Mouse (Mus musculus): ENCODE results near the gene Mfsd11. TPM values are rescaled to one million over a fixed set of nuclear protein-coding genes. Genes with fewer than 3 reads are reported as not detected.

Mfsd11 gene
- polyA plus RNA-seq, 1 experiment from 2014 or later: 35.7 TPM

GRCm38 (mm10) chr11:116852891-116853511 lies 761 bp downstream of the Mfsd11 start, which contains the start of gene Srsf2:
Srsf2 (minus strand) TSS chr11:116853094.
- peak within 1 kb of the TSS; percentile 97 for H3K27ac ChIP-seq (replicated peaks; ENCODE audit: low read depth, low read length)
- peaks cover 3% of the 10 kb centered on the region for H3K36me3 ChIP-seq (replicated peaks; ENCODE audit: control insufficient read depth, insufficient read depth, low read depth, low read length)
- H3K9me3 ChIP-seq (replicated peaks; ENCODE audit: control insufficient read depth, low read length): no peaks in the 10 kb centered on the region
- peak within 1 kb of the TSS; percentile 99 for H3K4me3 ChIP-seq (ENCODE audit: low read depth, low read length)
- H3K9ac ChIP-seq (replicated peaks; ENCODE audit: low read length): peak within 1 kb of the TSS; percentile 99
- no peaks in the 10 kb centered on the region for H3K27me3 ChIP-seq (ENCODE audit: control insufficient read depth, insufficient read depth, low read length)
- peak within 1 kb of the TSS; percentile 77 for H3K4me2 ChIP-seq (ENCODE audit: low read depth, low read length)
- under 1% methylated on average over 63 of the region's 74 CpGs for WGBS
- H3K4me1 ChIP-seq (ENCODE audit: control insufficient read depth, insufficient read depth, low read length): no peaks in the 10 kb centered on the region
- DNase-seq (ENCODE audit: low spot score): peak; percentile 97
- peak; percentile 90 for ATAC-seq (replicated peaks; ENCODE audit: insufficient number of reproducible peaks, low FRiP score, low TSS enrichment, low read depth)

GRCm38 (mm10) chr11:116853512-116853928 lies 1.3 kb downstream of the Mfsd11 start:
- Histone ChIP-seq H3K27ac (replicated peaks; ENCODE audit: low read depth, low read length) (peak overlapping the region; percentile 97), H3K9me3 (replicated peaks; ENCODE audit: control insufficient read depth, low read length) (no peaks in the 10 kb centered on the region), H3K27me3 (ENCODE audit: control insufficient read depth, insufficient read depth, low read length) (no peaks in the 10 kb centered on the region), H3K4me1 (ENCODE audit: control insufficient read depth, insufficient read depth, low read length) (no peaks in the 10 kb centered on the region), H3K4me2 (ENCODE audit: low read depth, low read length) (peak overlapping the region; percentile 66), H3K9ac (replicated peaks; ENCODE audit: low read length) (peak overlapping the region; percentile 87), H3K36me3 (replicated peaks; ENCODE audit: control insufficient read depth, insufficient read depth, low read depth, low read length) (peaks cover 3% of the 10 kb centered on the region), H3K4me3 (ENCODE audit: low read depth, low read length) (peak overlapping the region; percentile 99)
- under 1% methylated on average over 36 of the region's 36 CpGs for WGBS
- DNase-seq (ENCODE audit: low spot score): peak; percentile 98
- ATAC-seq (replicated peaks; ENCODE audit: insufficient number of reproducible peaks, low FRiP score, low TSS enrichment, low read depth): peak; percentile 84

- no peak overlapping the region; the same call in 1 of the 2 replicates for H3K27ac ChIP-seq (replicated peaks; ENCODE audit: low read depth, low read length)
- H3K4me3 ChIP-seq (ENCODE audit: low read depth, low read length): peak overlapping the region; percentile 99
- H3K4me1 ChIP-seq (ENCODE audit: control insufficient read depth, insufficient read depth, low read length): no peaks in the 10 kb centered on the region
- no peaks in the 10 kb centered on the region for H3K9me3 ChIP-seq (replicated peaks; ENCODE audit: control insufficient read depth, low read length)
- WGBS: 35% methylated on average over 10 of the region's 10 CpGs
- DNase-seq (ENCODE audit: low spot score) (no peak), ATAC-seq (replicated peaks; ENCODE audit: insufficient number of reproducible peaks, low FRiP score, low TSS enrichment, low read depth) (no peak)
- H3K36me3 ChIP-seq (replicated peaks; ENCODE audit: control insufficient read depth, insufficient read depth, low read depth, low read length): peaks cover 6% of the 10 kb centered on the region
- no peaks in the 10 kb centered on the region for H3K27me3 ChIP-seq (ENCODE audit: control insufficient read depth, insufficient read depth, low read length)
- H3K4me2 ChIP-seq (ENCODE audit: low read depth, low read length): peak overlapping the region; percentile 66
- H3K9ac ChIP-seq (replicated peaks; ENCODE audit: low read length): peak overlapping the region; percentile 87; the same call in 1 of the 2 replicates
Observed at GRCm38 (mm10) chr11:116854279-116854678, 2.0 kb downstream of the Mfsd11 start.

- Histone ChIP-seq H3K9ac (replicated peaks; ENCODE audit: low read length) (no peak overlapping the region), H3K4me1 (ENCODE audit: control insufficient read depth, insufficient read depth, low read length) (no peaks in the 10 kb centered on the region), H3K27me3 (ENCODE audit: control insufficient read depth, insufficient read depth, low read length) (no peaks in the 10 kb centered on the region), H3K36me3 (replicated peaks; ENCODE audit: control insufficient read depth, insufficient read depth, low read depth, low read length) (peaks cover 4% of the 10 kb centered on the region), H3K9me3 (replicated peaks; ENCODE audit: control insufficient read depth, low read length) (no peaks in the 10 kb centered on the region), H3K27ac (replicated peaks; ENCODE audit: low read depth, low read length) (no peak overlapping the region), H3K4me2 (ENCODE audit: low read depth, low read length) (no peak overlapping the region), H3K4me3 (ENCODE audit: low read depth, low read length) (no peak overlapping the region)
- DNase-seq (ENCODE audit: low spot score): peak; percentile 68
- ATAC-seq (replicated peaks; ENCODE audit: insufficient number of reproducible peaks, low FRiP score, low TSS enrichment, low read depth): no peak
- 51% methylated on average over 12 of the region's 12 CpGs for WGBS
Observed at GRCm38 (mm10) chr11:116857183-116857850, 5.1 kb downstream of the Mfsd11 start.

GRCm38 (mm10) chr11:116864444-116864843 lies 12.2 kb downstream of the Mfsd11 start:
- Histone ChIP-seq H3K27ac (replicated peaks; ENCODE audit: low read depth, low read length) (no peak overlapping the region), H3K4me3 (ENCODE audit: low read depth, low read length) (no peak overlapping the region), H3K9me3 (replicated peaks; ENCODE audit: control insufficient read depth, low read length) (no peaks in the 10 kb centered on the region), H3K4me2 (ENCODE audit: low read depth, low read length) (no peak overlapping the region), H3K36me3 (replicated peaks; ENCODE audit: control insufficient read depth, insufficient read depth, low read depth, low read length) (peaks cover 3% of the 10 kb centered on the region; the same call in 1 of the 2 replicates), H3K27me3 (ENCODE audit: control insufficient read depth, insufficient read depth, low read length) (no peaks in the 10 kb centered on the region), H3K4me1 (ENCODE audit: control insufficient read depth, insufficient read depth, low read length) (no peaks in the 10 kb centered on the region), H3K9ac (replicated peaks; ENCODE audit: low read length) (no peak overlapping the region)
- WGBS: 69% methylated on average over 10 of the region's 10 CpGs
- DNase-seq (ENCODE audit: low spot score): no peak
- no peak for ATAC-seq (replicated peaks; ENCODE audit: insufficient number of reproducible peaks, low FRiP score, low TSS enrichment, low read depth)

- Histone ChIP-seq H3K9ac (replicated peaks; ENCODE audit: low read length) (no peak overlapping the region), H3K4me1 (ENCODE audit: control insufficient read depth, insufficient read depth, low read length) (no peaks in the 10 kb centered on the region), H3K27ac (replicated peaks; ENCODE audit: low read depth, low read length) (no peak overlapping the region), H3K4me3 (ENCODE audit: low read depth, low read length) (no peak overlapping the region), H3K4me2 (ENCODE audit: low read depth, low read length) (no peak overlapping the region), H3K27me3 (ENCODE audit: control insufficient read depth, insufficient read depth, low read length) (no peaks in the 10 kb centered on the region), H3K9me3 (replicated peaks; ENCODE audit: control insufficient read depth, low read length) (no peaks in the 10 kb centered on the region), H3K36me3 (replicated peaks; ENCODE audit: control insufficient read depth, insufficient read depth, low read depth, low read length) (peaks cover 3% of the 10 kb centered on the region; the same call in 1 of the 2 replicates)
- WGBS: 82% methylated on average over 12 of the region's 12 CpGs
- ATAC-seq (replicated peaks; ENCODE audit: insufficient number of reproducible peaks, low FRiP score, low TSS enrichment, low read depth): no peak
- DNase-seq (ENCODE audit: low spot score): no peak
Observed at GRCm38 (mm10) chr11:116865945-116866585, 13.8 kb downstream of the Mfsd11 start.

GRCm38 (mm10) chr11:116868129-116868528 lies 15.9 kb downstream of the Mfsd11 start:
- no peak for DNase-seq (ENCODE audit: low spot score)
- Histone ChIP-seq H3K36me3 (replicated peaks; ENCODE audit: control insufficient read depth, insufficient read depth, low read depth, low read length) (peaks cover 3% of the 10 kb centered on the region; the same call in 1 of the 2 replicates), H3K9me3 (replicated peaks; ENCODE audit: control insufficient read depth, low read length) (no peaks in the 10 kb centered on the region), H3K4me2 (ENCODE audit: low read depth, low read length) (no peak overlapping the region), H3K4me3 (ENCODE audit: low read depth, low read length) (no peak overlapping the region), H3K4me1 (ENCODE audit: control insufficient read depth, insufficient read depth, low read length) (no peaks in the 10 kb centered on the region), H3K9ac (replicated peaks; ENCODE audit: low read length) (no peak overlapping the region), H3K27me3 (ENCODE audit: control insufficient read depth, insufficient read depth, low read length) (no peaks in the 10 kb centered on the region), H3K27ac (replicated peaks; ENCODE audit: low read depth, low read length) (no peak overlapping the region)
- WGBS: 60% methylated on average over 3 of the region's 3 CpGs
- no peak for ATAC-seq (replicated peaks; ENCODE audit: insufficient number of reproducible peaks, low FRiP score, low TSS enrichment, low read depth)

GRCm38 (mm10) chr11:116869223-116869622 lies 17.0 kb downstream of the Mfsd11 start:
- Histone ChIP-seq H3K4me3 (ENCODE audit: low read depth, low read length) (no peak overlapping the region), H3K36me3 (replicated peaks; ENCODE audit: control insufficient read depth, insufficient read depth, low read depth, low read length) (peaks cover 3% of the 10 kb centered on the region), H3K27me3 (ENCODE audit: control insufficient read depth, insufficient read depth, low read length) (no peaks in the 10 kb centered on the region), H3K9ac (replicated peaks; ENCODE audit: low read length) (no peak overlapping the region), H3K4me1 (ENCODE audit: control insufficient read depth, insufficient read depth, low read length) (no peaks in the 10 kb centered on the region), H3K9me3 (replicated peaks; ENCODE audit: control insufficient read depth, low read length) (no peaks in the 10 kb centered on the region), H3K4me2 (ENCODE audit: low read depth, low read length) (no peak overlapping the region), H3K27ac (replicated peaks; ENCODE audit: low read depth, low read length) (no peak overlapping the region)
- DNase-seq (ENCODE audit: low spot score) (no peak), ATAC-seq (replicated peaks; ENCODE audit: insufficient number of reproducible peaks, low FRiP score, low TSS enrichment, low read depth) (no peak)
- 86% methylated on average over 8 of the region's 8 CpGs for WGBS
